Mouse (Mus musculus) thymus, adult 2 months (tissue): ENCODE data around the gene Olfr183.

Experiments
- CTCF ChIP-seq: fragments of 200-500 bp; IDR thresholded peaks from 2 replicates; pipeline ENCODE4 v1.5.1; 2012; ENCODE audit warnings: mild to moderate bottlenecking, control low read depth, low read length, moderate library complexity, borderline replicate concordance; ENCODE audit not compliant: control insufficient read depth, poor library complexity, insufficient read depth; ENCODE audit errors: extremely low read depth
- POLR2A ChIP-seq: fragments of 200-500 bp; IDR thresholded peaks from 2 replicates; pipeline ENCODE4 v1.6.1; 2012; ENCODE audit warnings: mild to moderate bottlenecking, low read length, control low read depth, moderate library complexity; ENCODE audit not compliant: control insufficient read depth, poor library complexity, insufficient read depth; ENCODE audit errors: extremely low read depth

- no peak for TF ChIP-seq POLR2A
- TF ChIP-seq CTCF, result no peak
Measured at GRCm38 (mm10) chr16:59007146-59007545, 12.0 kb downstream of the Olfr183 start.
